Mouse (Mus musculus): ENCODE data around the gene Mmp11. TPM values are rescaled to one million over a fixed set of nuclear protein-coding genes. Genes with fewer than 3 reads are reported as not detected.

The Mmp11 gene
- total RNA-seq, 2 experiments from 2014 or later, result 5.9 to 7.7 TPM

DNA sequence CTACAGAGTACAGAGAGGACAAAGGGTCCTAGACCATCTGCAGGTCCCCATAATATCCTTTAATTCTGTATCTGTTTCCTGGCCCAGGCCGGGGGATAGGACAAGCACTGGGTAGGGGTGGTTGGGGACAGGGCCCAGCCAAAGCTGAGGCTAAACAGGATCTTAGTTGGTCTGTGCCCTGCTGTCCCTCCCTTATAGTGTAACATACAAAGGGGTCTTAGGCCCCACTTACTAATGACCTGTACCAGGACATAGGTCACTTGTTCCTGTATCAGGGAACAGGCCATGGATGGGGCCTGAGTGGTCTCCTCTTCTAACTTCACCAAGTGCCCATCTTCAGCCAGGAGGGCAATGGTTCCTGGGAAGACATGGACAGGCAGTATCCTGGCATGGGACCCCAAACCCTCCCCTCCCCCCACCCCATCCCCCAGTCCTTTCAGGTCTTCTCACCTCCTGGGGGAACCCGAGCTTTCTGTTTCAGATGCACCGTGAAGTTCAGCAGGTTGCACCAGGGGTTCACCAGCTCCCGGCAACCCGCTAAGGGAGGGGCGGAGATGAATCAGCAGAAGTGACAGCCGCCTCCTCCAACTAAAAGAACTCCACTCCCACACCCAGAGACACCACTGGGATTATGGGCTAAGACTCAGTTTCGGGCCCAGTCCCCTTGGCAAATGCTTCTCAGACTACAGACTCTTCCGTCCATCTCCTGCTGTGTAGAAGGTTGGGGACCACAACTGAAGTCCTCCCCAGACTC, 3.4 kb upstream of the Mmp11 start:
- intact Hi-C loops (cut with DNase I), result no loop called here
- DNase-seq, result no peak

- intact Hi-C loops (cut with DNase I), result no loop called here
- no peak for DNase-seq
These were observed 1.8 kb upstream of the Mmp11 start for GRCm38 (mm10) chr10:75937851-75938643.

GRCm38 (mm10) chr10:75936909-75937667, 792 bp upstream of the Mmp11 start:
- intact Hi-C loops (cut with DNase I), result no loop called here
- DNase-seq, result no peak

DNA sequence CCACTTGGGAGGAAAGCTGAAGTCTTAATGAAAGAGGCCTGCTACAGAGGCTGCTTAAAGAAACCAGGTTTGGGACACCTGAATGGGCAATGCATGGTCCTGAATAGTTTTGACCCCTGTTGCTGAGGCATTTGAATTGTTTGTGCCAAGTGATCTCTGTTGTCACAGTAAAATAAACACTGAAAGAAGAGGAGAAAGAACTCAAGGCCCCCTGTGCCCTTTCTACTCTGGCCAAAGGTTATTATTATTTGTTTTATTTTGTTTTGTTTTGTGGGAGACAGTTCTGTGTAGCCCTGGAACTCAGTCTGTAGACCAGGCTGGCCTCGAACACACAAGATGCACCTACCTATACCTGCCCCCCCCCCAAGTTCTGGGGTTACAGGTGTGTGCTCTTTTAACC, 1.3 kb downstream of the Mmp11 start:
- intact Hi-C loops (cut with DNase I), result no loop called here
- DNase-seq, result no peak

DNA sequence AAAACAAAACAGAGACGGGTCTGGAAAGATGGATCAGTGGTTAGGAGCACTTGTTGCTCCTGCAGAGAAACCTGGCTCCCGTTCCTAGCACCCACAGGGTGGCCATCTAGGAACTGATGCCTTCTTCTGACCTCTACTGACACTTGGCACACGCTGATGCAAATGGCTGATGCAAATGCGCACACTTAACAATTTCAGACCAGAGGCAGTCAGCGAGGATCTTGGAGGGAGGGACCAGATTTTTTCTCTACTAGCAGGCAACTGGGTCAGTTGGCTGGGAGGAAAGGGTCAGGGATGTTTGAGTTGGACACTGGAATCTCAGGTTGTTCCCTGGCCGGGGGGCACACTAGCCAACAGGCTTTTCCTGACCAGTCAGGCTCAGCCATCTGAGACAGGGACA, 3.4 kb downstream of the Mmp11 start, which contains the start of gene Chchd10:
Chchd10 (plus strand) TSS at position 240 of the 400 bp plus-strand sequence.
- intact Hi-C loops (cut with DNase I), result no loop called here
- DNase-seq, result no peak

GRCm38 (mm10) chr10:75932081-75932678, 4.1 kb downstream of the Mmp11 start:
- DNase-seq, result peak; percentile 72 to 76
- intact Hi-C loops (cut with DNase I), result no loop called here

DNA sequence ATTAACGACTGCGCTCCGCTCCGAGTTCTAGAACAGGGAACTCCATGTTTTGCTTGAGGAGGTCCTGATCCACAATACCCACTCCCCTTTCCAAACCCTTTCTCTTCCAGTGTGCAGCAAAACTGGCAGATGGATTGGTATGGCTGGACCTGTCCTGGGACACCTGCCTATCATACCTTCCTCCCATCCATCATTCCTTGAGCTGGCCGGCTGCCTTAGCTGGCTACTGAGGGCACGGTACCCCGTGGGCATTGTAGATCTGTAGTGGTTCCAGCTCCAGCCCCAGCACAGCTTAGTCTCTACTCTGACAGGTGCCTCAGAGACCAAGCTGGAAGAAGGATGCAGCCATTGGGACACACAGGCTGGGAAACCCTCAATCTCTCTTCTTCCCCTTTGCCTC, 5.0 kb downstream of the Mmp11 start:
- DNase-seq, result no peak
- intact Hi-C loops (cut with DNase I), result no loop called here

GRCm38 (mm10) chr10:75930304-75930703, 6.0 kb downstream of the Mmp11 start:
- DNase-seq, result no peak
- intact Hi-C loops (cut with DNase I), result no loop called here

DNA sequence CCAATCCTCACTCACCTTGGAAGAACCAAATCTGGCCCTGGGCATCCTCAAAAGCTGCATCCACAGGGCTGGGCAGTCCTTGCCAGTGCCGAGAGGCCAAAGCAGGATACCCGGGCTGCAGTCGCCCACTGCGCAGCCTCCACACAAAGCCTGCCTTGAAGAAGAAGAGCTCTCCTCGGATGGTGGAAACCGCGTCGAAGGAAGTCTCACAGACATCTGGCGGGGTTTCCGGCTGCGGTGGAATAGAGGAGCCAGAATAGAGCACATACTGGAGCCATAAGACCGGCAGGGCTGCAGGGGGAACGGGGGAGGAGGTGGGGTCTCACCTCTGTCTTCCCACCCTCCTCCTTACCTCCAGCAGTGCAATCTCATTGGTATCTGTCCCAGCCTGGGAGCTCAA, 9.9 kb downstream of the Mmp11 start:
- intact Hi-C loops (cut with DNase I), result no loop called here
- DNase-seq, result no peak

GRCm38 (mm10) chr10:75924324-75924723, 12.0 kb downstream of the Mmp11 start:
- intact Hi-C loops (cut with DNase I), result no loop called here
- DNase-seq, result no peak

DNA sequence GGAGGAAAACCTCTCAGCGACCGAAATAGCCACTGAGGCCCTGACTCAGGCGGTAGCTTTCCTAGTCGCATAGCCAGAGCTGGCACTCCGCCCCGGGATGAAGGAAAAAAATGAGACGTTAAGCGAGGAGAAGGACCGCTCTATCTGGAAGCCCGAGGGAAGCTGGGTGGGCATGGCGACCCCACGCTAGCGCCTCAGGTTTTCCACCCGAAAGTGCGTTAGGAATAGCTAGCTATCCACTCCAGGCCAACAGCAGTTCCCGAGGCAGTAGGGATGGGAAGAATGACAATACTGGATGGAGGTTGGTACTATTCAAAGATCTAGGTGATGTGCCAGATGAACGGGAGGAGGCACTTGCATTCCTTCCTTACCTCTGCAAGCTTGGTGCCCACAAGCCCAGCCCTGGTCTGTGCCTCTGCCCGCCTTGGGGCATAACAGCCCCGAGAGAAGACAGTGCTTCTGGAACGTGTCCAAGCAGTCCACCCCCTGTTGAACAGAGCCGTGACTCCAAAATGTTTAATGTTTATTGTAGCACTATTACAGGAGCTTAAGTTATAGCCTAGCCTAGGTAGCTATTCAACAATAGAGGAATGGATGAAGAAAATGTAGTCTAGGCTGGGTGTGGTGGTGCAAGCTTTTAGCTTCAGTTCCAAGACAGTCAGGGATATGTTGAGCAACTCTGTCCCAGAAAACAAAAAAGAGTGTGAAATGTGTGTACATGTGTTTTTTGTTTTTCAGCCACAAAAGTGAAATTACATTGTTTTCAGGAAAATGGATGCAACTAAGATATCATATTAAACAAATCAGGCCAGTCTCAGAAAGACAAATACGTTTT, 14.4 kb downstream of the Mmp11 start:
- DNase-seq, result peak in 1 of 2 experiments; percentile 38

GRCm38 (mm10) chr10:75921026-75921725, 15.1 kb downstream of the Mmp11 start, which contains the start of gene Smarcb1:
Gene Smarcb1, minus strand, starts transcription at chr10:75921617.
- peak; percentile 96 for DNase-seq
- intact Hi-C loops (cut with DNase I), result loop anchor here (2.0 kb wide), 1 partner anchor 22 kb away; no protein-coding TSS in a partner anchor

More for the DNA sequence above, 14.4 kb downstream of the Mmp11 start:
- intact Hi-C loops (cut with DNase I), result loop anchor here (2.0 kb wide), 1 partner anchor 23 kb away; no protein-coding TSS in a partner anchor

GRCm38 (mm10) chr10:75919026-75919425, 17.3 kb downstream of the Mmp11 start:
- intact Hi-C loops (cut with DNase I), result loop anchor here (5.0 kb wide), 1 partner anchor 113 kb away; the partner anchor contains the start of gene Zfp280b

GRCm38 (mm10) chr10:75916840-75917239, 19.5 kb downstream of the Mmp11 start:
- DNase-seq, result no peak
- intact Hi-C loops (cut with DNase I), result loop anchor here (5.0 kb wide), 1 partner anchor 115 kb away; the partner anchor contains the start of gene Zfp280b

More at GRCm38 (mm10) chr10:75919026-75919425, 17.3 kb downstream of the Mmp11 start:
- no peak for DNase-seq

- DNase-seq, result no peak
- intact Hi-C loops (cut with DNase I), result loop anchor here (5.0 kb wide), 1 partner anchor 117 kb away; the partner anchor contains the start of gene Zfp280b
These were observed 20.7 kb downstream of the Mmp11 start for GRCm38 (mm10) chr10:75915557-75915956.

GRCm38 (mm10) chr10:75913013-75913589, 23.2 kb downstream of the Mmp11 start:
- intact Hi-C loops (cut with DNase I), result no loop called here
- DNase-seq, result no peak

- DNase-seq, result no peak
- intact Hi-C loops (cut with DNase I), result no loop called here
These were observed 25.6 kb downstream of the Mmp11 start for GRCm38 (mm10) chr10:75910698-75911097.

DNA sequence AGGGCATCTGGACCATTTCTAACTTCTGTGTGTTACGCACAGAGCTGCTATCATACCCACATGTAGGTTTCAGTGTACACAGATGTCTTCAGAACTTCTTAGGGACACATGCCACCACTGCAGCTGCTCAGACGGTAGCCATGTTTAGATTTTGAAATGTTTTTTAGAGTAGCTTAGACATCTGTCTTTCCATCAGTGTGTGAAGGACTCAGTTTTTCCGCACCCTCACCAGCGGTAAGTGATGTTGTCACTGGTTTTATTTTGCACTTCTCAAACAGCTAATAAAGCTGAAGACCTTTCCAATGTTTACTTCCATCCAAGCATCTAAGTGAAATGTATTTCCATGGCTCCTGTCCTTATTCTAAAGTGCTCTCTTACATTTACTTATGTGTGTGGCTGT, 29.4 kb downstream of the Mmp11 start:
- intact Hi-C loops (cut with DNase I), result no loop called here
- no peak for DNase-seq

All from heart, postnatal 36 days (tissue).